Mouse (Mus musculus) testis, adult 2 months (tissue): ENCODE measurements around the gene Acap2.

Experiments used
- CTCF ChIP-seq: fragments of 200-500 bp; IDR thresholded peaks from 2 replicates; pipeline ENCODE4 v1.5.1; 2012; ENCODE audit warnings: low read depth, mild to moderate bottlenecking, inconsistent platforms, low read length, moderate library complexity; ENCODE audit not compliant: control insufficient read depth, insufficient read depth, insufficient replicate concordance
- POLR2A ChIP-seq: fragments of 200-500 bp; IDR thresholded peaks from 2 replicates; pipeline ENCODE4 v1.6.1; 2012; ENCODE audit warnings: low read depth, mild to moderate bottlenecking, inconsistent platforms, low read length, moderate library complexity; ENCODE audit not compliant: control insufficient read depth

DNA sequence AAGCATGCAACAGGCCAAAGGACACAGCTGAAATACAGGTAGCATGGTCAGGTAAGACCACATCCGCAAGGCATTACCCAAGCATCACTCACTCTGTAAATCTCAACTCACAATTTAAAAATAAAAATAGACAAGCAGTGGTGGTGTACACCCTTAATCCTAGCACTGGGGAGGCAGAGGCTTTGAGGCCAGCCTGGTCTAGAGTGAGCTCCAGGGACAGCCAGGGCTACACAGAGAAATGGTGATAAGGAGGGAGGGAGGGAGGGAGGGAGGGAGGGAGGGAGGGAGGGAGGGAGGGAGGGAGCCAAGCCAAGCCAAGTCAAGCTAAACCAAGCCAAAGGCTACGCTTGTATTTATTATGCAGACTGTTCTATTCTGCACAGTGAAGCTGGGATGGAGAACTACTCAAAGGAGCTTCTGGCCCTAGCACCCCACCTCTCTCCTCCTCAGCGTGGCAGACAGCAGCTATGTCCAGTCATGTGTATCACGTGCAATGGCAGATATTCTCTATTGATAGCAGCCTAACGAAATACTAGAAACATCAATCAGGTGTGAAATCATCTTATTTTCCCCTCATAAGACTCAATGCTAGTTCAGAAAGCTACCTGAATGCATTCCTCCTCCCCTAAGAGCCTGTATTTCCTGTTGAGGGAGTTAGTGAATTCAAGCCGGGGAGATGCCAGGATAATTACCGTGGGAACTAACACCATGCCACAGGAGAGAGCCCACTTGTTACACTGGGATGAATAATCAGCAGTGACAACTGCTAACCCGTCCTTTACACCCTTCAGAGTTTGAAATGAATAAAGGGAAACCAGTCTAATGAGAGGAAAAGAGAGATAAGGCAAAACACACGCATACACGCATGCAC is 33.8 kb downstream of the Acap2 start:
- TF ChIP-seq POLR2A (no peak), CTCF (no peak)
